In genomic region chr17:27521303-27521702, GRCm38 (mm10) we compare ENCODE assay signal across 12 mouse cellular contexts. TPM values are rescaled to one million over a fixed set of nuclear protein-coding genes. Genes with fewer than 3 reads are reported as not detected.
A peak's percentile ranks its signal among the peaks of the same experiment; 100 is the strongest.
DNase-seq lines count a peak whose midpoint lies in the region; ATAC-seq and TF ChIP-seq lines count a peak whose summit lies in the region.
"Had no signal": no experiment of that assay in that cellular context is flagged by ENCODE, and none has a peak within 500 bp of the region (broad histone marks: within the 10 kb centered on the region; RNA-seq: fewer than 3 reads in every experiment).

Grm4 (minus strand) TSS chr17:27521403.

- peaks cover 30% of the 10 kb centered on the region for H3K4me1 ChIP-seq in forebrain, embryonic 12.5 days
- H3K4me1 ChIP-seq in intestine, postnatal 0 days (replicated peaks; ENCODE audit: control insufficient read depth, insufficient read depth, low read length), result no peaks in the 10 kb centered on the region
- H3K4me1 ChIP-seq in midbrain, embryonic 15.5 days, result peaks cover 31% of the 10 kb centered on the region
- no peaks in the 10 kb centered on the region for H3K4me1 ChIP-seq in heart, adult 2 months (ENCODE audit: control insufficient read depth, insufficient read depth, low read length)

- H3K4me2 ChIP-seq in forebrain, embryonic 12.5 days, result peak within 1 kb of the TSS; percentile 34
- 0 out of 2 replicates have a peak within 1 kb of the TSS, but pooled peaks have one; percentile 24 for H3K4me2 ChIP-seq in intestine, postnatal 0 days (replicated peaks; ENCODE audit: low read depth)
- H3K4me2 ChIP-seq in midbrain, embryonic 15.5 days, result peak within 1 kb of the TSS; percentile 50

- intact Hi-C loops in heart, adult 2 months (cut with DNase I), result no loop called here

- no peak within 1 kb of the TSS for H3K9ac ChIP-seq in forebrain, embryonic 12.5 days
- no peak within 1 kb of the TSS for H3K9ac ChIP-seq in intestine, postnatal 0 days (ENCODE audit: low read depth, low read length)
- no peak within 1 kb of the TSS; the same call in 1 of the 2 replicates for H3K9ac ChIP-seq in midbrain, embryonic 15.5 days
- H3K9ac ChIP-seq in heart, adult 2 months (ENCODE audit: low read depth, low read length), result no peak within 1 kb of the TSS

- no peaks in the 10 kb centered on the region for H3K9me3 ChIP-seq in forebrain, embryonic 12.5 days
- no peaks in the 10 kb centered on the region for H3K9me3 ChIP-seq in intestine, postnatal 0 days (ENCODE audit: control insufficient read depth)
- H3K9me3 ChIP-seq in midbrain, embryonic 15.5 days, result no peaks in the 10 kb centered on the region

- no peak for ATAC-seq in forebrain, embryonic 12.5 days (ENCODE audit: low FRiP score)
- no peak for ATAC-seq in intestine, postnatal 0 days
- ATAC-seq in midbrain, embryonic 15.5 days (replicated peaks), result no peak
- ATAC-seq: inflammation-experienced regulatory T-cells, adult 6 months had no signal

- no peak for TF ChIP-seq POLR2A in heart, adult 2 months (IDR thresholded peaks at IDR 0.05; ENCODE audit: insufficient read depth, low read depth, low read length)

- 0 out of 2 replicates have a peak within 1 kb of the TSS, but pooled peaks have one; percentile 5 for H3K4me3 ChIP-seq in forebrain, embryonic 12.5 days (replicated peaks)
- no peak within 1 kb of the TSS for H3K4me3 ChIP-seq in intestine, postnatal 0 days (ENCODE audit: low read depth, low read length)
- H3K4me3 ChIP-seq in midbrain, embryonic 15.5 days, result peak within 1 kb of the TSS; percentile 16; the same call in 1 of the 2 replicates
- no peak within 1 kb of the TSS for H3K4me3 ChIP-seq in heart, adult 2 months
- H3K4me3 ChIP-seq: myocyte had no signal

- H3K79me2 ChIP-seq in heart, adult 2 months (replicated peaks; ENCODE audit: control insufficient read depth, insufficient read depth, low read length), result no peaks in the 10 kb centered on the region

- TF ChIP-seq EP300 in heart, adult 2 months (IDR thresholded peaks at IDR 0.05; ENCODE audit: insufficient read depth, low read depth, low read length), result no peak

- no peak for DNase-seq in left cerebral cortex, adult 18-20 months (ENCODE audit: low spot score in 2 of 2)
- no peak for DNase-seq in left cerebral cortex, adult 9 months (ENCODE audit: low spot score in 2 of 2)
- no peak for DNase-seq in adrenal gland, postnatal 25 days
- no peak for DNase-seq in ovary, postnatal 36 days (ENCODE audit: low spot score)
- DNase-seq in heart, adult 2 months, result no peak
- DNase-seq: gastrocnemius, postnatal 14 days had no signal

- H3K27me3 ChIP-seq in forebrain, embryonic 12.5 days, result peaks cover 62% of the 10 kb centered on the region
- H3K27me3 ChIP-seq in intestine, postnatal 0 days (replicated peaks; ENCODE audit: control insufficient read depth, insufficient read depth, low read length), result peaks cover 22% of the 10 kb centered on the region
- H3K27me3 ChIP-seq in midbrain, embryonic 15.5 days (replicated peaks), result peaks cover 13% of the 10 kb centered on the region; the same call in 1 of the 2 replicates
- peaks cover 5% of the 10 kb centered on the region; the same call in 1 of the 2 replicates for H3K27me3 ChIP-seq in heart, adult 2 months (ENCODE audit: control insufficient read depth, insufficient read depth, low read length)

- H3K27ac ChIP-seq in forebrain, embryonic 12.5 days, result no peak within 1 kb of the TSS
- no peak within 1 kb of the TSS for H3K27ac ChIP-seq in intestine, postnatal 0 days (ENCODE audit: low read depth, low read length)
- H3K27ac ChIP-seq in midbrain, embryonic 15.5 days, result no peak within 1 kb of the TSS
- no peak within 1 kb of the TSS for H3K27ac ChIP-seq in heart, adult 2 months

- WGBS in forebrain, embryonic 12.5 days, result 85% methylated on average over 5 of the region's 5 CpGs
- WGBS in intestine, postnatal 0 days, result 67% methylated on average over 5 of the region's 5 CpGs
- 79% methylated on average over 5 of the region's 5 CpGs for WGBS in midbrain, embryonic 15.5 days
- WGBS in heart, adult 2 months, result 73% methylated on average over 5 of the region's 5 CpGs

- TF ChIP-seq CTCF in intestine, postnatal 0 days (IDR thresholded peaks at IDR 0.05; ENCODE audit: low read depth), result no peak
- TF ChIP-seq CTCF in heart, adult 2 months (IDR thresholded peaks at IDR 0.05), result no peak

- no peaks in the 10 kb centered on the region for H3K36me3 ChIP-seq in forebrain, embryonic 12.5 days (replicated peaks)
- no peaks in the 10 kb centered on the region for H3K36me3 ChIP-seq in intestine, postnatal 0 days (ENCODE audit: control insufficient read depth, insufficient read depth)
- H3K36me3 ChIP-seq in midbrain, embryonic 15.5 days (replicated peaks), result no peaks in the 10 kb centered on the region
- H3K36me3 ChIP-seq in heart, adult 2 months (ENCODE audit: control insufficient read depth, insufficient read depth, low read length), result no peaks in the 10 kb centered on the region

RNA-seq across cellular contexts. Expression of gene Grm4, which starts in this region (rescaled TPM):
- 10 to 100 TPM; 22.3 to 27.6 TPM for total RNA-seq in left cerebral cortex, adult 18-20 months (2021)
- polyA plus RNA-seq in forebrain, embryonic 12.5 days (2016; fragmentation: Nextera tagmentation; extraction: Ambion mirVana), result 2.4 TPM in 2 replicates
- 0.47 TPM in 2 replicates for polyA plus RNA-seq in intestine, postnatal 0 days (2015; fragmentation: Nextera tagmentation; extraction: Ambion mirVana)
- 10.7 and 10.9 TPM in 2 replicates for polyA plus RNA-seq in midbrain, embryonic 15.5 days (2015; fragmentation: Nextera tagmentation; extraction: Ambion mirVana)
- total RNA-seq in adrenal gland, postnatal 25 days (2021), result 3.1 and 4.8 TPM in 2 replicates
- total RNA-seq in heart, adult 2 months (2021), result under 1 TPM; 0.13 to 0.16 TPM
- polyA plus RNA-seq in heart, adult 2 months (2012; rRNA removed), result 0.47 and 0.53 TPM in 2 replicates
- total RNA-seq: gastrocnemius, postnatal 14 days had no signal
- polyA plus RNA-seq: liver, embryonic 16.5 days; myocyte had no signal

Comparison
In these comparisons a context has a peak if more than half of its experiments do, and no peak if none do; other contexts are left out.
1. H3K4me3 ChIP-seq: peak in forebrain, embryonic 12.5 days (single experiment) and midbrain, embryonic 15.5 days (single experiment); none in intestine, postnatal 0 days (single experiment) and heart, adult 2 months (single experiment).
2. Peak in every context shown above with its lines, with median percentiles within 50 percentile points of each other: H3K4me2 ChIP-seq.